7 mouse cellular contexts compared by ENCODE assay signal in genomic region chr12:55820119-55820660, GRCm38 (mm10). TPM values are rescaled to one million over a fixed set of nuclear protein-coding genes. Genes with fewer than 3 reads are reported as not detected.
A peak's percentile ranks its signal among the peaks of the same experiment; 100 is the strongest.
DNase-seq lines count a peak whose midpoint lies in the region; ATAC-seq and TF ChIP-seq lines count a peak whose summit lies in the region.

No protein-coding gene starts in this region.

- H3K9ac ChIP-seq in kidney, embryonic 14.5 days (ENCODE audit: low read depth, low read length): peak overlapping the region; percentile 94
- H3K9ac ChIP-seq in lung, embryonic 14.5 days: peak overlapping the region; percentile 91

- H3K4me3 ChIP-seq in cortical plate, adult 2 months (ENCODE audit: insufficient read depth, low read length): peak overlapping the region; percentile 74
- peak overlapping the region; percentile 83 for H3K4me3 ChIP-seq in kidney, embryonic 14.5 days (ENCODE audit: low read length)
- peak overlapping the region; percentile 84 for H3K4me3 ChIP-seq in lung, embryonic 14.5 days (ENCODE audit: low read depth, low read length)

- under 1% methylated on average over 35 of the region's 35 CpGs for WGBS in kidney, embryonic 14.5 days
- 1% methylated on average over 35 of the region's 35 CpGs for WGBS in lung, embryonic 14.5 days

- TF ChIP-seq POLR2A in cortical plate, adult 2 months (IDR thresholded peaks at IDR 0.05; ENCODE audit: extremely low read depth, insufficient read depth, low read length): 0 out of 2 replicates have a peak, but pooled peaks have one; percentile 34

- H3K36me3 ChIP-seq in kidney, embryonic 14.5 days (ENCODE audit: control insufficient read depth, insufficient read depth, low read length): no peaks in the 10 kb centered on the region
- H3K36me3 ChIP-seq in lung, embryonic 14.5 days (ENCODE audit: insufficient read depth): no peaks in the 10 kb centered on the region

- peak overlapping the region; percentile 78 for H3K27ac ChIP-seq in cortical plate, adult 2 months (ENCODE audit: insufficient read depth, low read length)
- H3K27ac ChIP-seq in kidney, embryonic 14.5 days (ENCODE audit: low read depth, low read length): peak overlapping the region; percentile 95
- H3K27ac ChIP-seq in lung, embryonic 14.5 days (ENCODE audit: low read depth): peak overlapping the region; percentile 93

- peak; percentile 58 for DNase-seq in CD4-positive, CD25-positive, alpha-beta regulatory T cell, adult 2 months (ENCODE audit: low read depth, low spot score)
- DNase-seq in MEL-GATA-1-ER (ENCODE audit: extremely low read depth, low read depth): peak; percentile 44
- DNase-seq in heart, adult 9 months (ENCODE audit: low spot score in 2 of 2): peak; percentile 59 to 67
- peak; percentile 55 for DNase-seq in lung, embryonic 14.5 days
- DNase-seq in retina, postnatal 7 days (ENCODE audit: low read depth, low spot score): peak; percentile 36

- peak overlapping the region; percentile 48 for H3K4me2 ChIP-seq in kidney, embryonic 14.5 days (replicated peaks; ENCODE audit: low read depth, low read length)
- H3K4me2 ChIP-seq in lung, embryonic 14.5 days: peak overlapping the region; percentile 74

- ATAC-seq in kidney, embryonic 14.5 days (ENCODE audit: low FRiP score, low TSS enrichment): peak; percentile 16
- ATAC-seq in lung, embryonic 14.5 days (ENCODE audit: insufficient read depth): peak; percentile 16

- no peaks in the 10 kb centered on the region for H3K9me3 ChIP-seq in kidney, embryonic 14.5 days (ENCODE audit: control insufficient read depth, low read length)
- no peaks in the 10 kb centered on the region for H3K9me3 ChIP-seq in lung, embryonic 14.5 days (ENCODE audit: low read depth, low read length)

- TF ChIP-seq CTCF in cortical plate, adult 2 months (IDR thresholded peaks at IDR 0.05; ENCODE audit: extremely low read depth, insufficient read depth, low read length): no peak
- TF ChIP-seq CTCF in lung, embryonic 14.5 days (IDR thresholded peaks at IDR 0.05; ENCODE audit: low read depth): no peak

- H3K4me1 ChIP-seq in cortical plate, adult 2 months (ENCODE audit: control insufficient read depth, insufficient read depth, low read length): peaks cover 2% of the 10 kb centered on the region; the same call in 1 of the 2 replicates
- H3K4me1 ChIP-seq in kidney, embryonic 14.5 days (ENCODE audit: control insufficient read depth, insufficient read depth, low read length): no peaks in the 10 kb centered on the region
- no peaks in the 10 kb centered on the region for H3K4me1 ChIP-seq in lung, embryonic 14.5 days (ENCODE audit: insufficient read depth)

- no peaks in the 10 kb centered on the region for H3K27me3 ChIP-seq in kidney, embryonic 14.5 days (ENCODE audit: control insufficient read depth, insufficient read depth, low read length)
- H3K27me3 ChIP-seq in lung, embryonic 14.5 days (ENCODE audit: insufficient read depth, low read length): no peaks in the 10 kb centered on the region

RNA-seq across cellular contexts. Expression of gene Ralgapa1, which starts 0.8 kb away (rescaled TPM):
- 62.3 and 65.2 TPM in 2 replicates for polyA plus RNA-seq in cortical plate, adult 2 months (2012; rRNA removed)
- polyA plus RNA-seq in kidney, embryonic 14.5 days (2014; fragmentation: Nextera tagmentation; extraction: Ambion mirVana): 16.9 and 22.2 TPM in 2 replicates
- polyA plus RNA-seq in lung, embryonic 14.5 days (2014; fragmentation: Nextera tagmentation; extraction: Ambion mirVana): 20.4 and 20.5 TPM in 2 replicates

RNA-seq across cellular contexts. Expression of gene Brms1l, which starts 15.9 kb away (rescaled TPM):
- 132 and 144 TPM in 2 replicates for polyA plus RNA-seq in cortical plate, adult 2 months (2012; rRNA removed)
- 31.6 and 36.4 TPM in 2 replicates for polyA plus RNA-seq in kidney, embryonic 14.5 days (2014; fragmentation: Nextera tagmentation; extraction: Ambion mirVana)
- 42.3 and 49.2 TPM in 2 replicates for polyA plus RNA-seq in lung, embryonic 14.5 days (2014; fragmentation: Nextera tagmentation; extraction: Ambion mirVana)

Comparison
In these comparisons a context has a peak if more than half of its experiments do, and no peak if none do; other contexts are left out.
1. Peak in every context shown above with its lines: DNase-seq, ATAC-seq, H3K4me3 ChIP-seq and H3K27ac ChIP-seq.